Mouse (Mus musculus) testis, adult 2 months (tissue): ENCODE results near the gene Gm17657.

Source experiments
- CTCF ChIP-seq: fragments of 200-500 bp; IDR thresholded peaks from 2 replicates; pipeline ENCODE4 v1.5.1; 2012; ENCODE audit warnings: low read depth, mild to moderate bottlenecking, inconsistent platforms, low read length, moderate library complexity; ENCODE audit not compliant: control insufficient read depth, insufficient read depth, insufficient replicate concordance
- POLR2A ChIP-seq: fragments of 200-500 bp; IDR thresholded peaks from 2 replicates; pipeline ENCODE4 v1.6.1; 2012; ENCODE audit warnings: low read depth, mild to moderate bottlenecking, inconsistent platforms, low read length, moderate library complexity; ENCODE audit not compliant: control insufficient read depth

GRCm38 (mm10) chr17:29489971-29490712 lies 59.3 kb downstream of the Gm17657 start:
- TF ChIP-seq CTCF (no peak), POLR2A (peak; percentile 34; the same call in 1 of the 2 replicates)
